Mouse (Mus musculus) neural tube, embryonic 14.5 days (tissue): ENCODE measurements around the gene Gm28038. TPM values are rescaled to one million over a fixed set of nuclear protein-coding genes. Genes with fewer than 3 reads are reported as not detected.

ENCODE experiments used
- ATAC-seq: fragments of 200-750 bp; cut with Nextera tagmentation; 2 replicates; pipeline ENCODE4 v1.8.0; 2017; ENCODE audit warnings: low read depth, mild to moderate bottlenecking, moderate TSS enrichment, moderate library complexity
- H3K27ac ChIP-seq: fragments of 300-500 bp; sonication (generic); 2 replicates; pipeline ENCODE4 v1.5.1; 2014; ENCODE audit warnings: low read depth, mild to moderate bottlenecking, control low read depth, low read length, moderate library complexity, mixed read lengths
- H3K27me3 ChIP-seq: fragments of 300-500 bp; sonication (generic); 2 replicates; pipeline ENCODE4 v1.6.1; 2014; ENCODE audit warnings: low read length; ENCODE audit not compliant: control insufficient read depth, insufficient read depth
- H3K36me3 ChIP-seq: fragments of 300-500 bp; sonication (generic); 2 replicates; pipeline ENCODE4 v1.6.1; 2014; ENCODE audit warnings: low read length, mixed read lengths; ENCODE audit not compliant: control insufficient read depth, insufficient read depth
- H3K4me1 ChIP-seq: fragments of 300-500 bp; sonication (generic); 2 replicates; pipeline ENCODE4 v1.6.1; 2014; ENCODE audit warnings: low read length; ENCODE audit not compliant: control insufficient read depth, insufficient read depth
- H3K4me2 ChIP-seq: fragments of 300-500 bp; sonication (generic); 2 replicates; pipeline ENCODE4 v1.6.1; 2014; ENCODE audit warnings: mild to moderate bottlenecking, low read depth, low read length, control low read depth
- H3K4me3 ChIP-seq: fragments of 300-500 bp; sonication (generic); 2 replicates; pipeline ENCODE4 v1.5.1; 2014; ENCODE audit warnings: low read depth, low read length, control low read depth, mixed read lengths
- H3K9ac ChIP-seq: fragments of 300-500 bp; sonication (generic); replicated peaks from 2 replicates; pipeline ENCODE4 v1.6.1; 2014; ENCODE audit warnings: low read depth, mild to moderate bottlenecking, control low read depth, low read length, mixed read lengths
- H3K9me3 ChIP-seq: fragments of 300-500 bp; sonication (generic); 2 replicates; pipeline ENCODE4 v1.6.1; 2016; ENCODE audit warnings: low read length; ENCODE audit not compliant: control insufficient read depth
- WGBS: fragments of 180-500 bp; shearing (Covaris S2); extraction: QIAGEN DNeasy Blood & Tissue Kit; methylation state at CpG from one replicate; pipeline ENCODE4 v1.1.7; 2014; 5-methylcytosine and 5-hydroxymethylcytosine counted together
- polyA plus RNA-seq: library from polyadenylated mRNA; unstranded; fragments of >200 nt; fragmentation: Nextera tagmentation; extraction: Ambion mirVana; gene quantifications from 2 replicates; pipeline ENCODE4 v1.2.1, GENCODE M21; 2014

Gm28038 gene
- polyA plus RNA-seq, 1 experiment from 2014 or later: not detected

DNA sequence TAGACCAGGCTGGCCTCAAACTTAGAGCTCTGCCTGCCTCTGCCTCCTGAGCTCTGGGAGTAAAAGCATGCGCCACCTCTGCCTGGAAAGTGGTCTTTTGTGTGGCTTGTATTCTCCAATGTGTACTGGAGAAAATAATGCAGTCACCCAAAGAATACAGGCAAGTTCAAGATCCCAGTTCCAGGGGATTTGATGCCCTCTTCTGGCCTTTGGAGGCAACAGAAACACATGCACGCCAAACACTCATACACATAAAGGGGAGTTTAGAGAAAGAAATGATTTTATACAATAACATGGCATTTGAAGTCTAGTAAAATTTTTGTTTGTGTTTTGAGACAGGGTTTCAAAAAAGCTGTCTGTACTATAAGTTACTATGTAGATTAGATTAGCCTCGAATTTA lies 18.7 kb downstream of the Gm28038 start:
- ATAC-seq: no peak
- no peak overlapping the region for H3K27ac ChIP-seq
- WGBS: 76% methylated on average over 3 of the region's 3 CpGs
- H3K27me3 ChIP-seq: no peaks in the 10 kb centered on the region
- H3K9me3 ChIP-seq: no peaks in the 10 kb centered on the region
- no peak overlapping the region for H3K4me2 ChIP-seq
- no peak overlapping the region for H3K9ac ChIP-seq
- H3K4me3 ChIP-seq: no peak overlapping the region
- no peaks in the 10 kb centered on the region for H3K4me1 ChIP-seq
- H3K36me3 ChIP-seq: peaks cover 43% of the 10 kb centered on the region

- no peaks in the 10 kb centered on the region for H3K9me3 ChIP-seq
- H3K4me3 ChIP-seq: no peak overlapping the region
- whole genome bisulfite sequencing: 91% methylated on average over 5 of the region's 5 CpGs
- peaks cover 47% of the 10 kb centered on the region for H3K36me3 ChIP-seq
- H3K9ac ChIP-seq: no peak overlapping the region
- no peak overlapping the region for H3K4me2 ChIP-seq
- H3K27ac ChIP-seq: no peak overlapping the region
- no peak for ATAC-seq
- H3K27me3 ChIP-seq: no peaks in the 10 kb centered on the region
- no peaks in the 10 kb centered on the region for H3K4me1 ChIP-seq
Observed at GRCm38 (mm10) chr2:30299966-30300365, 19.1 kb downstream of the Gm28038 start.

GRCm38 (mm10) chr2:30306087-30306486 lies 25.2 kb downstream of the Gm28038 start:
- no peak overlapping the region for H3K9ac ChIP-seq
- no peak overlapping the region for H3K27ac ChIP-seq
- no peak for ATAC-seq
- no peaks in the 10 kb centered on the region for H3K27me3 ChIP-seq
- peaks cover 77% of the 10 kb centered on the region for H3K36me3 ChIP-seq
- H3K4me2 ChIP-seq: no peak overlapping the region
- no peaks in the 10 kb centered on the region for H3K9me3 ChIP-seq
- H3K4me1 ChIP-seq: no peaks in the 10 kb centered on the region
- WGBS: 96% methylated on average over 7 of the region's 7 CpGs
- H3K4me3 ChIP-seq: no peak overlapping the region

GRCm38 (mm10) chr2:30309351-30309750 lies 28.5 kb downstream of the Gm28038 start:
- no peak for ATAC-seq
- no peaks in the 10 kb centered on the region for H3K4me1 ChIP-seq
- no peak overlapping the region for H3K4me3 ChIP-seq
- no peaks in the 10 kb centered on the region for H3K9me3 ChIP-seq
- WGBS: 95% methylated on average over 3 of the region's 3 CpGs
- no peaks in the 10 kb centered on the region for H3K27me3 ChIP-seq
- H3K27ac ChIP-seq: no peak overlapping the region
- H3K9ac ChIP-seq: no peak overlapping the region
- peaks cover 75% of the 10 kb centered on the region for H3K36me3 ChIP-seq
- H3K4me2 ChIP-seq: no peak overlapping the region

GRCm38 (mm10) chr2:30311481-30311880 lies 30.6 kb downstream of the Gm28038 start:
- H3K4me1 ChIP-seq: no peaks in the 10 kb centered on the region
- no peak overlapping the region for H3K4me2 ChIP-seq
- no peak overlapping the region for H3K4me3 ChIP-seq
- WGBS: 96% methylated on average over 2 of the region's 2 CpGs
- no peak overlapping the region for H3K9ac ChIP-seq
- H3K27me3 ChIP-seq: no peaks in the 10 kb centered on the region
- H3K36me3 ChIP-seq: peaks cover 75% of the 10 kb centered on the region
- ATAC-seq: no peak
- no peak overlapping the region for H3K27ac ChIP-seq
- H3K9me3 ChIP-seq: no peaks in the 10 kb centered on the region

DNA sequence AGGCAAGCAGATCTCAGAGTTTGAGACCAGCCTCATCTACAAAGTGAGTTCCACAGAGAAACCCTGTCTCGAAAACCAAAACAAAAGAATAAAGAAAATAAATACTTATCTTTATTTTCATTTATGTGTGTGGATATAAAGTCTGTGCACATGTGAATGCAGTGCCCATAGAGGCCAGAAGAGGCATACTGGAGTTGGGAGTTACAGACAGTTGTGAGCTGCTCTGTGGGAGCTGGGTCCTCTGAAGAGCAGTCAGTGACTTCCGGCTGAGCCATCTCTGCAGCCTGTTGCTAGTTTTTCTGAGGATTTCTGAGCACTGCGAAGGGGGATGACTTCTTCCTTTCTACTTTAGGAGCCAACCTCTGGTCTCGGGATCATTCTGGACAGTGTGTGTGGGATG lies 35.3 kb downstream of the Gm28038 start:
- Histone ChIP-seq H3K27ac (no peak overlapping the region), H3K9ac (no peak overlapping the region), H3K4me2 (no peak overlapping the region), H3K9me3 (no peaks in the 10 kb centered on the region), H3K4me3 (no peak overlapping the region), H3K36me3 (peaks cover 65% of the 10 kb centered on the region), H3K27me3 (no peaks in the 10 kb centered on the region), H3K4me1 (no peaks in the 10 kb centered on the region)
- no peak for ATAC-seq
- 94% methylated on average over 4 of the region's 4 CpGs for WGBS

DNA sequence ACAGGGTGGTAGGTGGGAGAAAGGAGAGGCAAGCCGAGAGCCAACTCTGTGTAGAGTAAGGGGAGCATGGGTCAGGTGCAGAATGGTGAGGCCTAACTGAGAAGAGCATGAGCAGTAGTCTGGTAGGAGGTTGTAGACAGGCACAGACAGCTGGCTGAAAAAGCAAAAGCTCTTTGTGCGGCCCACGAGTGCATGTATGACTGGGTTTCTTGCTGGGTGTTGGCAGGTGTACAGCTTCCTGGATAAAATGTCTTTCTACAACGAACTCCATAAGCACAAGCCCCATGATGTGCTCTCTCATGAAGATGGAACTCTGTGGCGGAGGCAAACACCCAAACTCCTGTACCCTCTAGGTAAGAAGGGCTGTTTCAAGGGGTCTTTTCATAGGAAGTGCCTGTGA lies 36.1 kb downstream of the Gm28038 start:
- 98% methylated on average over 5 of the region's 5 CpGs for WGBS
- Histone ChIP-seq H3K4me3 (no peak overlapping the region), H3K27me3 (no peaks in the 10 kb centered on the region), H3K27ac (no peak overlapping the region), H3K9ac (no peak overlapping the region), H3K4me1 (no peaks in the 10 kb centered on the region), H3K4me2 (no peak overlapping the region), H3K9me3 (no peaks in the 10 kb centered on the region), H3K36me3 (peaks cover 67% of the 10 kb centered on the region)
- ATAC-seq: no peak

DNA sequence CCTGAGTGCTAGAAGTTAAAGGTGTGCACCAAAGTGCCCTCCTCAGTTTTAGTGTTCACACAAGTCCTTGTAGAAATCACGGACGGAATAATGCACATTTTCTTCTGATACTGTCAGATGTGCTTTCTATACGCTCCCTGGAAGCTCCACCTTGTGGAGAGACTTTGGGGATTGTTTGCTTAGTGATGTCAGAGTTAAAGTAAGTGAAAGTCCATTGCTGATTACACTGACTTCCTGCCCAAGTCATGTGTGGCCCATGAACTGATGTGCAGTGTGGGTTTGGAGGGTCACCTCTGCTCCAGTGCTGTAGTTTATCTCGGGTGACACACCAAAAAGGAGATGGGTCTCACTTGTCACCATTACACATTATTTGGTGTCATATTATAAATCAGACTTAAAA lies 38.4 kb downstream of the Gm28038 start:
- no peaks in the 10 kb centered on the region for H3K9me3 ChIP-seq
- H3K4me2 ChIP-seq: no peak overlapping the region
- H3K27ac ChIP-seq: no peak overlapping the region
- H3K36me3 ChIP-seq: peaks cover 75% of the 10 kb centered on the region
- H3K9ac ChIP-seq: no peak overlapping the region
- 92% methylated on average over 4 of the region's 4 CpGs for WGBS
- H3K4me1 ChIP-seq: no peaks in the 10 kb centered on the region
- H3K4me3 ChIP-seq: no peak overlapping the region
- H3K27me3 ChIP-seq: no peaks in the 10 kb centered on the region
- no peak for ATAC-seq

GRCm38 (mm10) chr2:30323111-30323510 lies 42.3 kb downstream of the Gm28038 start:
- H3K36me3 ChIP-seq: peaks cover 69% of the 10 kb centered on the region
- 89% methylated on average over 7 of the region's 7 CpGs for WGBS
- no peak for ATAC-seq
- no peak overlapping the region for H3K4me2 ChIP-seq
- H3K4me1 ChIP-seq: no peaks in the 10 kb centered on the region
- H3K4me3 ChIP-seq: no peak overlapping the region
- no peaks in the 10 kb centered on the region for H3K27me3 ChIP-seq
- H3K9ac ChIP-seq: no peak overlapping the region
- H3K9me3 ChIP-seq: no peaks in the 10 kb centered on the region
- H3K27ac ChIP-seq: no peak overlapping the region

GRCm38 (mm10) chr2:30325296-30325695 lies 44.5 kb downstream of the Gm28038 start:
- no peak overlapping the region for H3K27ac ChIP-seq
- 96% methylated on average over 5 of the region's 5 CpGs for WGBS
- H3K4me2 ChIP-seq: no peak overlapping the region
- H3K9me3 ChIP-seq: no peaks in the 10 kb centered on the region
- no peak overlapping the region for H3K4me3 ChIP-seq
- H3K9ac ChIP-seq: no peak overlapping the region
- H3K36me3 ChIP-seq: peaks cover 87% of the 10 kb centered on the region
- no peak for ATAC-seq
- no peaks in the 10 kb centered on the region for H3K27me3 ChIP-seq
- H3K4me1 ChIP-seq: no peaks in the 10 kb centered on the region
